Mouse (Mus musculus): ENCODE results near the gene Prl3b1. TPM values are rescaled to one million over a fixed set of nuclear protein-coding genes. Genes with fewer than 3 reads are reported as not detected.

The Prl3b1 gene
- 0.43 TPM in 1 of 2 replicates, not detected in the other for polyA plus RNA-seq (2014; fragmentation: Nextera tagmentation; extraction: Ambion mirVana)

DNA sequence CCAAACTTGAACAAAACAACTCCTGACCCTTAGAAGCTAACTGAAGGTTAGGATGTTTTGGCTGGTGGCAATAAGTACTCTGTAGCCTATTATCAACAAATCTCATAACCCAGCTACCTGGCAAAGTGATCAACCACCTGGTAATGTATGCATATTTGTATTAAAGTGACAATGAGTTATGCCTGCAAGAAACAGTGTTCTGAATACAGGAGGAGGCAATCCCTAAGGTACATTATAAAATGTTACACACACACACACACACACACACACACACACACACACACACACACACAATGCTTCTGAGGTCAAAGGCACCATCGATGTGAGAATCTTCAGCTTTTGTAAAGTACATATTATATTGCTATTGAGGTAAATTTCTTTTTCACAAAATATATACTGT lies at the start of gene Prl3b1:
TSS of gene Prl3b1 (plus strand) at position 301 of the 400 bp plus-strand sequence.
- ATAC-seq (replicated peaks; ENCODE audit: low FRiP score) (no peak), DNase-seq (ENCODE audit: low spot score) (no peak)
- Histone ChIP-seq H3K36me3 (ENCODE audit: control insufficient read depth, insufficient read depth, low read length) (no peaks in the 10 kb centered on the region), H3K4me2 (ENCODE audit: low read depth, low read length, severe bottlenecking) (no peak within 1 kb of the TSS), H3K27me3 (ENCODE audit: control insufficient read depth, insufficient read depth, low read length) (no peaks in the 10 kb centered on the region), H3K9ac (ENCODE audit: low read length) (no peak within 1 kb of the TSS), H3K9me3 (ENCODE audit: control insufficient read depth, low read length) (no peaks in the 10 kb centered on the region), H3K27ac (ENCODE audit: low read depth, low read length) (no peak within 1 kb of the TSS), H3K4me1 (replicated peaks; ENCODE audit: control insufficient read depth, insufficient read depth, low read length) (no peaks in the 10 kb centered on the region), H3K4me3 (ENCODE audit: low read depth, low read length) (no peak within 1 kb of the TSS)
- 86% methylated on average over 1 of the region's 1 CpGs for WGBS

DNA sequence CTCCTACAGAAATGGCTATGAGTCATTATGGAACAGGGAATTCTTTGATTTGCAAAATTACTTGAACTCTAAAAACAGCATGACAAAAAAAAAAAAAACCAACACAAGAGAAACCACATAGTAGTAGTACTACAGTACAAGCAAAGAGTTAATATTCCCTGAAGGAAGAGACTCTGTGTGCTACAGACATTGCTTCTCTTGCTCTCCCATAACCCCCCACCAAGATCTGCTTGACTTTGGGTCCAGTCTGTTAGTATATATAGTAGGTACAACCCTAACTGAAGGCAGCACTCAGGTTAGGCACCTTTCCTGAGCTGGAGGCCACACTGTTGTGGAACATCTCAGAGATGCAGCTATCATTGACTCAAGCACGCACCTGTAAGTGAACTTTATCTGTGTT lies 45.3 kb upstream of the Prl3b1 start, which contains the start of gene Prl3c1:
TSS of gene Prl3c1 (plus strand) at position 301 of the 400 bp plus-strand sequence.
- ATAC-seq (replicated peaks; ENCODE audit: low FRiP score): no peak
- no peaks in the 10 kb centered on the region for H3K36me3 ChIP-seq (ENCODE audit: control insufficient read depth, insufficient read depth, low read length)
- no peaks in the 10 kb centered on the region for H3K9me3 ChIP-seq (ENCODE audit: control insufficient read depth, low read length)
- no peaks in the 10 kb centered on the region for H3K27me3 ChIP-seq (ENCODE audit: control insufficient read depth, insufficient read depth, low read length)
- H3K4me3 ChIP-seq (ENCODE audit: low read depth, low read length): no peak within 1 kb of the TSS
- H3K9ac ChIP-seq (ENCODE audit: low read length): no peak within 1 kb of the TSS
- 93% methylated on average over 1 of the region's 1 CpGs for WGBS
- H3K4me1 ChIP-seq (replicated peaks; ENCODE audit: control insufficient read depth, insufficient read depth, low read length): no peaks in the 10 kb centered on the region
- no peak for DNase-seq (ENCODE audit: low spot score)
- H3K4me2 ChIP-seq (ENCODE audit: low read depth, low read length, severe bottlenecking): no peak within 1 kb of the TSS
- H3K27ac ChIP-seq (ENCODE audit: low read depth, low read length): no peak within 1 kb of the TSS

DNA sequence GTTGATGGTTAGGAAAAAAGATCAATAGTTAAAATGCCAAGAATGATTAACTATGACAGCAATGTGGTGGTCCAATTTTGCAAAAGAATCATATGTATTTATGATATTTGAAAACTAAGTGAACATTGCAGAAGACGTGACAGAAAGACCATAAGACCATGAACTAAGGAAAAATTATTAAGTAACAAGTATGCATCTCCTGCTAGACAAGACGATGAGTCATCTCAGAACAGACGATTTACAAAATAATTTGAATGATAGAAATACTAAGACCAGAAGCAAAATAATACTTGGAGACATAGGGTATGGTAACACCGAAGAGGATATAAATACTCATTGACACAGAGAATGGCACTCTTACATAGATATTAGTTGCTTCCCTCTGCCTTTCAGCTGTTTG lies 17.5 kb downstream of the Prl3b1 start, which contains the start of gene Prl3a1:
TSS of gene Prl3a1 (plus strand) at position 301 of the 400 bp plus-strand sequence.
- Histone ChIP-seq H3K4me2 (ENCODE audit: low read depth, low read length, severe bottlenecking) (no peak within 1 kb of the TSS), H3K9me3 (ENCODE audit: control insufficient read depth, low read length) (no peaks in the 10 kb centered on the region), H3K27ac (ENCODE audit: low read depth, low read length) (no peak within 1 kb of the TSS), H3K9ac (ENCODE audit: low read length) (no peak within 1 kb of the TSS), H3K4me3 (ENCODE audit: low read depth, low read length) (no peak within 1 kb of the TSS), H3K4me1 (replicated peaks; ENCODE audit: control insufficient read depth, insufficient read depth, low read length) (no peaks in the 10 kb centered on the region), H3K36me3 (ENCODE audit: control insufficient read depth, insufficient read depth, low read length) (no peaks in the 10 kb centered on the region), H3K27me3 (ENCODE audit: control insufficient read depth, insufficient read depth, low read length) (no peaks in the 10 kb centered on the region)
- DNase-seq (ENCODE audit: low spot score) (no peak), ATAC-seq (replicated peaks; ENCODE audit: low FRiP score) (no peak)
- 93% methylated on average over 4 of the region's 4 CpGs for WGBS

Other genes with a start within 250 kb of the Prl3b1 start
- gene Prl, start 184.3 kb upstream of the Prl3b1 start, polyA plus RNA-seq (2014; fragmentation: Nextera tagmentation; extraction: Ambion mirVana): not detected in 2 replicates
- gene Prl3d1, start 147.7 kb upstream of the Prl3b1 start, polyA plus RNA-seq (2014; fragmentation: Nextera tagmentation; extraction: Ambion mirVana): not detected in 2 replicates
- not detected in 2 replicates for gene Prl3d2, start 120.1 kb upstream of the Prl3b1 start, polyA plus RNA-seq (2014; fragmentation: Nextera tagmentation; extraction: Ambion mirVana)
- not detected in 2 replicates for gene Prl3d3, start 85.1 kb upstream of the Prl3b1 start, polyA plus RNA-seq (2014; fragmentation: Nextera tagmentation; extraction: Ambion mirVana)
- gene Prl3c1, start 45.2 kb upstream of the Prl3b1 start, polyA plus RNA-seq (2014; fragmentation: Nextera tagmentation; extraction: Ambion mirVana): not detected in 2 replicates
- gene Prl3a1, start 17.6 kb downstream of the Prl3b1 start, polyA plus RNA-seq (2014; fragmentation: Nextera tagmentation; extraction: Ambion mirVana): not detected in 2 replicates
- not detected in 2 replicates for gene Prl6a1, start 70.8 kb downstream of the Prl3b1 start, polyA plus RNA-seq (2014; fragmentation: Nextera tagmentation; extraction: Ambion mirVana)
- gene Prl8a2, start 103.8 kb downstream of the Prl3b1 start, polyA plus RNA-seq (2014; fragmentation: Nextera tagmentation; extraction: Ambion mirVana): not detected in 2 replicates
- gene Prl2b1, start 149.0 kb downstream of the Prl3b1 start, polyA plus RNA-seq (2014; fragmentation: Nextera tagmentation; extraction: Ambion mirVana): not detected in 2 replicates
- not detected in 2 replicates for gene Prl8a6, start 196.8 kb downstream of the Prl3b1 start, polyA plus RNA-seq (2014; fragmentation: Nextera tagmentation; extraction: Ambion mirVana)